Mouse (Mus musculus) cerebellum, postnatal 10 days (tissue): ENCODE results near the gene Adk.
"Not testable (repeated sequence)": the region's sequence is repeated elsewhere in the genome, so short reads cannot be mapped to it uniquely, and the experiment has no call there.

Source experiments
- DNase-seq, 2 experiments: peaks; one replicate each; pipeline ENCODE4 v3.0.0; 2021; ENCODE audit warnings: mixed read lengths in 2 of 2

The Adk gene

GRCm38 (mm10) chr14:21441772-21442533, 389.6 kb downstream of the Adk start:
- DNase-seq = no peak

DNA sequence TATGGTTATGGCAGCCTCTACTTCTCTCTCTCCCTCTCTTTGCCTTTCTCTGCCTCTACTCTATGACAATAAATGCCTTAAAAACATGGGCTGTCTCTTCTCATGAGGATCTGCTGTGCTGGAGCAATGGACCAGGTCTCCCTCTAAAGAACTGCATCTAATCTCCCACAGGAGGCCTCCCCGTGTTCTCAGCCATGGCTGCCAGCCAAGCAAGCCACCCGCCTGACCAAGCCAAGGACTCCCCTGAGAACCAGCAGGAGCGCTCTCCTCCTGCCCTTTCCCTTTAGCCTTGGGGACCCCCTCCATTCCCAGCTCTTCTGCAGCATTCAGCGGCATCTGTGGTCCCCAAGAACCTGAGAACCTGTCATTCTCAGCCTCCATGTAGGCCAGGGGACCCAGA, 400.2 kb downstream of the Adk start:
- no peak for DNase-seq

- no peak for DNase-seq
These were observed 401.5 kb downstream of the Adk start for GRCm38 (mm10) chr14:21453896-21454295.

- no peak for DNase-seq
These were observed 403.4 kb downstream of the Adk start for GRCm38 (mm10) chr14:21455654-21456350.

GRCm38 (mm10) chr14:21456526-21456925, 404.2 kb downstream of the Adk start:
- no peak for DNase-seq

DNA sequence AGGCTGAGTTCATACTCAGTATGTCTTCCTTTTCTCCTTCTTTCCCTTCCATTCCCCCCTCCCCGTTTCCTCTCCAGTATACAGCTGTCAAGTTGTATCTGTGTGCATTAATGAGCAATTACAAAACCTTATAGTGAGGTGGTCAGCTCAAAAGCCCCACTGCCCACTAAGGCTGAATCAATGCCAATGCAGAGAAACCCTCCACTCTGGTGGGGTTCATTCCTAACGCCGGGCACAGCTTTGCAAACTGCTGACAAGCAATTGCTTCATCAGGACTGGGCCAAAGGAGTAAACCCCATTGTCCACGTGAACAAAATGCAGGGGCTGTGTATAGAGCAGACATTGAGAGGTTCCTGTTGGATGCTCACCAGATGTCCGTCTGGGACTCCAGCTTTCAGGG, 405.5 kb downstream of the Adk start:
- DNase-seq = no peak

DNA sequence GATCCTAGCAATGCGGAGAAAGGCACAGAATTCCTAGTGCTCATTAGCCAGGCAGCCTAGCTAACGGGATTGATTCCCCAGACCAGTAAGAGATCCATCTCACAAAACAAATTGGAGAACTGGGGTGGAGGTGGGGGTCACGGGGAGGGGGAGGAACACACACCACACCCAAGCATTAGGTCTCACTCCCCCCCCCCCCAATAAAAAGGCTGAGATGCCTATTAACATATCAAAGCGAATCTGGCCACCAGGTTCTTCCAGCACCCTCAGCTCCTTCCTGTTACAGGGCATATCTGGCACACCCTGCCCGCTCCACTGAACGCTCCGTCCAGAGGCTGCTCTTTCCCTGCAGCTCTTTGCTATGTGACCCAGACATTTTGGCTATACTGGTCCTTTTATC, 406.3 kb downstream of the Adk start:
- no peak for DNase-seq

DNA sequence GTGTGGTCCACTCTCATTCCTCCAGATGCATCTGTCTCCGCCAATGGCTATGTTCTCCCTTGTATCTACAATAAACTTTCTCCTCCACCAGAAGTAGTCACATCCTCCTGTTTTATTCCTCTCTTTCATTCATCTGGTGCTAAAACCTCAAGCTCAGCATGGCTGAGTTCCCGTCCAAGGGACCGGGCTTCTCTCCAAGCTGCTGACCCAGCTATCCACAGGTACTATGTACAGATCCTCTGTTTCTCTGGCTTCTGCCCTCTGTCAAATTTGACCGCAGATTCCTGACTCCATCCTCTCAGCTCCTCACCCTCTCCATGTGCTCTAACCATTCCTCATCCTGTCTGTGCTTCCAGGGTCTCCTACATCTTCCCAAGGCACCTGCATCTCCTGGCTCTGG, 406.8 kb downstream of the Adk start:
- peak; percentile 55 to 69 for DNase-seq

DNA sequence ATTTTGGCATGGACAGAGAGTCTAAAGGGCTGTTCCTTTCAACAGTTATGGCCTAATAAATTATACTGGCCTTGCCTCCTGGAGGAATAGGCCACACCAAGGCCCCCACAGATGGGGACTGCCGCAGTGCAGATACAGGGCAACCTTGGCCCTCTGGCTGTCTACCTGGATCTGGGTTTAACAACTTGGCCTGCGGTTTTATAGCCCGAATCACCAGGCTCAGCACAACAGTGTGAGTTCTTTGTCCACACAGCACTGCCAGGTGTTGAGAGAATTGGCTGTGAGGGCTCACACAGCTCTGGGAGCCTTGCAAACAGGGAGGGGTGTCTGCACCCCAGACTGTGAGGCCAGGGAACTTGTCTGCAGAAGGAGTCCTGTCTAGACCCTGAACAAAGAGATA, 410.0 kb downstream of the Adk start:
- DNase-seq = no peak

GRCm38 (mm10) chr14:21463117-21463712, 410.8 kb downstream of the Adk start:
- DNase-seq = no peak

DNA sequence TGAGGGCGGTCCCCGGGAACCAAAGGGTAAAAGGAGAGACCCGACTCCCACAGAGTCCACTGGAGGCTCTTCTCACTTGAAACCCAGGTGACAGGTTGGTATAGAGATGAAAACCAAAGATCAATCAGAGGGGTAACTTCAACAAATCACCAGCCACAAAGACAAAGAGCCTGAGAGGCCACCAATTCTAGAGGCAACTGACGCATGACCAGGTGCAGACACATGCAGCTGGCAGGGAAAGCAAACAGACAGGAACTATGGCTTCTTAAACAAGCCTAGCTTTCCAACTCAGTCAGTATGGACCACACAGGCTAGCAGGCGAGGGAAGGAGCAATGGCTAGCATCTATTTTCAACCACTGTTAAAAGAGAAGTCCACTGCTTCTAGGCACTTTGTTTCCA, 418.0 kb downstream of the Adk start:
- DNase-seq = no peak

DNA sequence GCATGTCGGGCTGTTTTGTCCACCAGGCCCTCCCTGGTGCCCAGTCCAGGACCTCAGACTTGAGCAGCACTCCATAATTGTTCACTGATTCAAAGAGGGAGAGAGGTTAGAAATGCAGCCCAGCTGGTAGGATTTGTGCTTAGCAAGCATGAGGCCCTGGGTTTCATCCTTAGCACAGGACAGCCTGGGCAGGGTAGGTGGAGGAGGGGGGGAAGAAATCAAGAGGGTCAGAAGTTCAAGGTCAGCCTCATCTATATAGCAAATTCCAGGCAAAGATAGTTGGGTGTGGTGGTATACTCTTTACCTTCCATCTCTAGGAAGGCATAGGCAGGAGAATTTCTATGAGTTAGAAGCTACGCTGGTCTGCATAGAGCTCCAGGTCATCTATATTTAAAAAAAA, 419.6 kb downstream of the Adk start:
- no peak for DNase-seq

- not testable (repeated sequence) for DNase-seq
These were observed 422.3 kb downstream of the Adk start for GRCm38 (mm10) chr14:21474593-21475132.

GRCm38 (mm10) chr14:21477181-21477580, 424.8 kb downstream of the Adk start:
- DNase-seq = peak; percentile 21 to 47

GRCm38 (mm10) chr14:21479566-21479965, 427.2 kb downstream of the Adk start:
- DNase-seq = no peak

- no peak for DNase-seq
These were observed 427.8 kb downstream of the Adk start for GRCm38 (mm10) chr14:21480191-21480590.

- DNase-seq = no peak
These were observed 428.9 kb downstream of the Adk start, which contains the start of gene Kat6b for GRCm38 (mm10) chr14:21481231-21481630. TSS of gene Kat6b (plus strand) at chr14:21481434.

GRCm38 (mm10) chr14:21484199-21484598, 431.8 kb downstream of the Adk start:
- DNase-seq = no peak

DNA sequence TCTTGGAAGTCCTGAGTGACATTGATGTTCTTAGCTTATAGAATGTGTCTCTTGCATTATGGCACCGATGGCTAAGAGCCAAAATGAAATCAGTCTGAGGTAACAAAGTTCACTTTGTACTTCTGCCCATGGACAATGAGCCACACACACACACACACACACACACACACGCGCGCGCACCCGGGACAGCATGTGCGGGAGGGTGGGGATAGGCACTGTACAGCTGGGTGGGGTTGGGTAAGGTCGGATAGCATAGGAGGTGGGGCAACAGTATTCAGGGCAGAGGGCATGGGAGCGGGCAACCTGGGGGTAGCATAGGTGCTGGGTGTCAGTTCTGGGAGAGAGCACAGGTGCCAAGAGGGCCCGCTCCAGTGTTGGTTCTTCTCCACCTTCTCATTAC, 432.3 kb downstream of the Adk start:
- DNase-seq = no peak

GRCm38 (mm10) chr14:21485961-21486520, 433.7 kb downstream of the Adk start:
- no peak for DNase-seq

GRCm38 (mm10) chr14:21487135-21487534, 434.8 kb downstream of the Adk start:
- DNase-seq = not testable (repeated sequence)

DNA sequence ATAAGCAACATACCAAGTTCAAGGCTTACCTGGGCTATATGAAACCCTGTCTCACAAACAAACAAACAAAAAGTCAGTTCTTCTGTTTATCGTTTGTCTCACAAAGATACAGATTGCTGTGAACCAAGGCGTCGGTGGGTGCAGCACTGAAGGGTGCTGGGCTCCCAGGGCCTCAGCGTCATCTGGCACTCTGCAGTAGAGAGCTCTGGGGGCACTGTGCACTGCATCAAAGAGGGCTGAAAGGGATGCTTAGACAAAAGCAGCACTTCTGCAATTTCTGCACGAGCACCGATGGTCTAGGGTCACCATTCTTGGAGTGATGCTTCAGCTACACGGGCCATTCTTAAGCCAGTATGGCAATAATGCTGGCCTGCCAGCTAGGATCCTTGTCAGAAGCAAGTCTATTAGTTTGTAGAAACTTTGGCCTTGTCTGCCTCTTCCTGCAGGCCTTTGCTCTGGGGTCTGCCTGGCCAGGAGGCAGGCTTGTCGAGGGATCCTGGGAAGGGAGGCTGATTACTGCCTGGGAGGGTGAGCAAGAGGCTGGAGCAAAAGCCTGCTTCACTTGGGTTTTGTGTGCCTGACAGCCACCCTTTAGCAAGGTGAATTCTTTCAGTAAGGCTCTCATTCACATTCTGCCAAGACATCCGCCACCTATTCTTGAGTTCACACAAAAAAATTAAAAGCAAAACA, 436.2 kb downstream of the Adk start:
- not testable (repeated sequence) for DNase-seq

- no peak for DNase-seq
These were observed 436.7 kb downstream of the Adk start for GRCm38 (mm10) chr14:21489116-21489485.
